Mouse (Mus musculus): Measurements from ENCODE around the gene Mthfr.

Gene Mthfr

DNA sequence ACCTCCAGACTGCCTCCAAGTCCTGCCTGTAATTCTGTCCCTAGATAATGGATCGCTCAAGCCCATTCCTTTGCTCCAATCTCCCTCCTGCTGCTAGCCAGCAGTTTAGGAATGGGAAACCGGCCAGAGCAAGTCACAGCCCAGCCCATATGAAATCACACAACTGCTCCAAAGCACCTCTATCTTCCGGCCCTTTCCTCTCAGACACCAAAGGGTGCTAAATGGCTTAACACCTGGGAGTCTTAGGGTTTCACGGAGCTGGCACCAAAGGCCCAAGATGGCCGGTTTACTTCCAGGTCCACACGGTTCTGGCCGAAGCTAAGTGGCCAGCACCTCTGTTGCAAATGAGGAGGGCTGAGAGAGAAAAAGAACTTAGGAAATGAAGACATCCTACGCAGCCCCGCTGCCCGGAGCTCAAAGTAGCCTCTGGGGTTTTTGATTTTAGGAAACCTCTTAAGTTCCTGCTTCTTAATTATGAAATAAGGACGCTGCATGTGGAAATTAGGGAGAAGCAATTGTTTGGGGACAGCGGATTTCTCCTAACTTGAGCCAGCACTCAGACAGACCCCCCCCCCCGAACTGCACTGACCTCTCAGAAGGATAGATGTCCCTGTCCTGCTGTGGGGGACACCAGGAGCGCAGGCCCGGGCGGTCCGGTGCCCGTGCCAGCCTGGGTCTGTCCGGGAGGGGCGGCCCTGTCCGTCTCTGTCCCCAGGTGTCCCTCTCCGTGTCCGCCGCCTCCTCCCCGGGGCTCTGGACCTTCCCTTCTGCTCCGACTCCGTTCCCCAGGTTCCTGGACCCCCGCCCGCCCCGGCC lies 48.4 kb downstream of the Mthfr start:
- in situ Hi-C loops (cut with MboI; ENCODE audit: low sequenced_read_pairs) = no loop called here

DNA sequence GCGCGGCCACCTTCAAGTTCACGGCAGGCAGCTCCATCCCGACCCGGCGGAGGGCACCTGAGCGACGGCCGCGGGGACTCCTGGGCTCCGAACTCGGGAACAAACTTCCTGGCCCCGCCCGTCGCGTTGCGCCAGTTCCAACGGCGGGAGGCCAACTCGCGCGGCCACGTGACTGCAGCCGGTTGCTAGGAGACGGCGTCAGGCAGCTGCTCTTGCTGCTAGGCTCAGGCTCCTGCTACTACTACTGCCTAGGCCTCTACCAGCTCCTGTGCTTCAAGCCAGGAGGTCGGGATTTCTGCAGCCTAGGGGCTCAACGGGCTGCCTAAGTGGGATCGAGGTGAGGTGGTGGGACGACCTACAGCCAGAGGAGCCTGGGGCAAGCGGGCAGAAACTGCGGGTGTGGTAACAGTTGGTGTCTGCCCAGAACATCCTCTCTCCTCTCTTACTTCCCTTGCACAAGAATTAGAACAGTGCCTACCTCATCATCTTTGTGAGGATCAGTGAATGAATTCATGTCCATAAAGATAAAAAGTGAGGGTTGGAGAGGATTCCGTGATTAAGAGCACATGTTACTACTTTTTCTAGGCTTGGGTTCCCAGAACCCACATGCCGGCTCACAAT lies 49.1 kb downstream of the Mthfr start, which contains the start of gene Agtrap:
Gene Agtrap (minus strand): TSS at position 125 of the 621 bp plus-strand sequence.
- in situ Hi-C loops (cut with MboI; ENCODE audit: low sequenced_read_pairs) = no loop called here

DNA sequence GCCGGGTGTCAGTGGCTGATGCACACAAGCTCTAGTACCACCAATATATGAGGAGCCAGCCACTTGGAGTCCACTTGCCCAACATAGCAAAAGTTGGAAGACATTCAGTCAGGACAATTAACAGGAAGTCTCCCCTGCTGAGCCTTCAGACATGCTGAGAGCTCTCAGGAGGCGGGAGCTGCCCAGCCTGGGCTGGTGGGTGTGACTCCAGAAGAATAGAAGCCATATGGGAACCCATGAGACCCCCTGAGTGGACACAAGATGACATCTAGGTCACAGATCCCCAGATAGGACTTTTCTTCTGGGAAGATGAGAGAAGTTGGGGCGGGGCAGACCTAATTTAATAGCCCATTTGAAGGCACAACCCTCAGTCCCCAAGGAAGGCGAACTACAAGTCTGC lies 50.3 kb downstream of the Mthfr start:
- in situ Hi-C loops (cut with MboI; ENCODE audit: low sequenced_read_pairs) = no loop called here

DNA sequence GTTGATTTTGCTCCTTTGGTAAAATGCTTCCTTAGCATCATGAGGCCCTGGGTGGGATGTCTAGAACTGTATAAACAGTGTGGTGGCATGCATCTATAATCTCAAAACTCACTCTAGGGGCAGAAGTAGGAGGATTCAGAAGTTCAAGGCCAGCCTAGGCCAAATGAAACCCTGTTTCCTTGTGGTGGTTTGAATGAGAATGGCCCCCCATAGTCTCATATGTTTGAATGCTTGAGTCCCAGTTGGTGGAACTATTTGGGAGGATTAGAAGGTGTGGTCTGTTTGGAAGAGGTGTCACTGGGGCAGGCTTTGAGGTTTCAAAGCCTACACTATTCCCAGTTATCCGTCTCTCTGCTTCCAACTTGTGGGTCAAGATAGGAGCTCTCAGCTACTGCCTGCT lies 52.3 kb downstream of the Mthfr start:
- in situ Hi-C loops (cut with MboI; ENCODE audit: low sequenced_read_pairs) = no loop called here

DNA sequence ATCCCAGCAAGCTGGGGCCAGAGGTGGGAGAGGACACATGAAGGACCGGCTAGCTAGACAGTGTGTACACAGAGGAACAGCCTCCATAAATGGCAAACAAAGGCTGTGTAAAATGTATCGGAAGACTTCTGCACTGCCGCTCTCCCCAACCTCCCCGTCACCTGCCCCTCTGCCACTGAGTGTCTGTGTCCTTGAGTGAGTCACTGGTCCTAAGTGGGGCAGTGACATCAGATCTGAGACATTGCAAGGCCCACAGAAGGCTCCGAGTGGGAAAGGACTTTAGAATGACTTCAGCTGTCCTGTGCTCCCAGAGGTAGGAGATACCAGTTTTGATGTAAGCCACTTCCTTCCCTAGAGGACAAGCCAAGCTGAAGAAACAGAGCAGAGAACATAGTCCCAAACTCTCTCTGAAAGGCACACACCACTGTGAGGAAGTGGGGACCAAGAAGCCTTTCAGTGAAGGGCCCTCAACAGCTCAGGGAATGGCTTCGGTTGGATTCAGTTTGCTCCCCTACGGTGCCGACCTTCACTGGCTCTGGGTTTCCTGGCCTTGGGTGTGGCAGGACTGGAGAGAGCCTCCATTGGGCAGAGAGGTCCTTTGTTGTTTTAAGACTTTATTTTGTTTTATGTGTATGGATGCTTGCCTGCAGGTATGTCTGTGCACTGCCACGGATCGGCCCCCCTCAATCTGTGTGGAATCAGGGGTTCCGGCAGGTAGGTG lies 53.8 kb downstream of the Mthfr start:
- in situ Hi-C loops (cut with MboI; ENCODE audit: low sequenced_read_pairs) = no loop called here

DNA sequence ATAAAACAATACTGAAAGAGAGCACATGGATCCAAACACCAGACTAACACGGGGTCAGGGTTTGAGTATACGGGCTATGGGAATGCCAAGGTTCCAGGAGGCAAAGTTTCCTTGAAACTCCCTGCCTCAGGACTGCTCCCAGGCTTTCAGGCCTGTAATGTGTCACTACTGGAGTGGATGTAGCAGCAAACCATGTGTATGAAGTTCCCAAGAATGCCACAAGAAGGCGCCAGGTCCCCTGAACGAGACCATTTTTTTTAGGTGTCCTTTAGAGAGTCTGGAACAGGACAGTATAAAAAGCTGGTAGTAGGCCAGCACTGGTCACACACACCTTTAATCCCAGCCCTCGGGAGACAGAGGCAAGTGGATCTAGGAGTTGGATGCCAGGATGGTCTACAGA lies 55.3 kb downstream of the Mthfr start:
- in situ Hi-C loops (cut with MboI; ENCODE audit: low sequenced_read_pairs) = no loop called here

DNA sequence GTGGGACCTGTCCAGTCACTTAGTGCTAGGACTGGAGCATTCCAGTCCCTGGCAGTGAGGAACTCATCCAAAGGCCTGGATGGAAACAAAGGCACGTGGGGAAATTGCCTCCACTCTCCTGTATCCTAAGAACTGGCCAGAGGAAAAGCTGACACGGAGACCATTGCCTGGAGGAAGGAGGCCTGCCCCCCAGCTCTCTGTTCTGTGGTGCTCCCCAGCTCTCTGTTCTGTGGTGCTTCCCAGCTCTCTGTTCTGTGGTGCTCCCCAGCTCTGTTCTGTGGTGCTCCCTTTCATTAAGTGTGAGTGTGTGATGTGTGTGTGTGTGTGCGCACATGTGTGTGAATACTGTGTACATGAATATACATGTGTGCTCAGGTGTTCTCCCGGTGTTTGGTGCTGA lies 56.2 kb downstream of the Mthfr start:
- in situ Hi-C loops (cut with MboI; ENCODE audit: low sequenced_read_pairs) = no loop called here

DNA sequence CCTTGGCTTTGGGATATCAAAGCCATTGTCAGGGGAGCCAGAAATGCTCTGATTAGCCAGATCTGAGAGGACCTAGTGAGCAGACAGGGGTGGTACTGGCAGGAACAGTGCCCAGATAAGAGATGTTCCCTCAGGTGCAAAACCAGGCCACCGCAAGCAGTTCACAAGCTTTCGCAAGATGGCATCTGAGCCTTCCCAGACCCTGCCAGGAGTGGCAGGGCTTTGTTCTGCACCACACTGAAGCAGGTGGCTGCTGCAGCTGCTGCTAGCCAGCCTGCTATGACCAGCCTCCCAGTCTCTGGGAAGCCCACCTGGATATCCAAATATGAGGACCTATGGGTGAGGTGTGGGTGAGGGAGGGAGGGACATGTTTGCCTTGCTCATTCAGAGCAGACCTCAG lies 59.1 kb downstream of the Mthfr start:
- in situ Hi-C loops (cut with MboI; ENCODE audit: low sequenced_read_pairs) = no loop called here

DNA sequence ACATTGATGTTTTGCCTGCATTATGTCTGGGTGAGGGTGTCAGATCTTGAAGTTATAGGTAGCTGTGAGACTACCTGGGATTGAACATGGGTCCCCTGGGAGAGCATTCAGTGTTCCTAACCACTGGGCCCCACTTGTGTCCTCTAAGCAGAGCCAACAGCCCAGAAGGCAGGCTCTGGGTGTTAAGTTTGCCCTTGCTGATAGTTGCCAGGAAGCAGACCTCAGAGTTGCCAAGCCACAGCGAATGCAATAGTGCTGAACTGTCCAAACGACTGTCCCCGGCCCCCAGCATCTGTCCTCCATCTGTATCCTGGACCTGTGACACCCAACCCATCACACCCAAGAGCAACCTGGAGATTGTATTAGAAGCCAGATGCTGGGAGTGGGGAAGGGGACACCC lies 59.8 kb downstream of the Mthfr start:
- in situ Hi-C loops (cut with MboI; ENCODE audit: low sequenced_read_pairs) = no loop called here

DNA sequence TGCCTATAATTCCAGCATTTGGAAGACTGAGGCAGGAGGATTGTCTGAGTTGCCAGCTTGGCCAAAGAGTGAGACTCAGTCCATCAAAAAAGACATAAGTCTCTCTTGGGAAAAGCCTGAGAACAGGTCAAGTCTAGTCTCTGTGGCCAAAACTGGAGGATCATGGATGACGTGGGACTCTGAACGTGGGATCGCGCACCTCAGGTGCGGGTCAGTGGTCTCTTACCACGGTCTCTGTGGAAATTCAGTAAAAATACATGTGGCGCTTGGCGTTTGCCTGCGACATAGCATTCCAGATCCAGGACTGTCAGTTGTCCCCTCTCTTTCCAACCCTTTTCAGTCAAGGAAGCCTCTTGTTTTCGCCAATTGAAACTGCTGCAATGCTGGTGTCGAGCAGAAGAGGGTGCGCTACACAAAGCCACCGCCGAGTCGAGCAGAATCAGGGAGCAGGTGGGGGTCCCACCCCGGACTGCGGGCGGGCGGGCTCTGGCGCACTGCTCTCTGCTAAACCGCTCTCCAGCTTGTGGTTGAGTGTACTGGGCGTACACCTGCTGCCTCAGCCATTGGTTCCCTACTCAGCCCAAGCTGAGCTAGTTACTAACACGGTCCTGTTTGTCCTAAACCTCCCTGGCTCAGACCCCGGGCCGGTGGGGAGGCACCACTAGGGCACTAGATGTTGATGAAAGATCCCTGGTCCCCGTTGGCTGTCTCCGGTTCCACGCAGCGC lies 63.1 kb downstream of the Mthfr start:
- in situ Hi-C loops (cut with MboI; ENCODE audit: low sequenced_read_pairs) = no loop called here

DNA sequence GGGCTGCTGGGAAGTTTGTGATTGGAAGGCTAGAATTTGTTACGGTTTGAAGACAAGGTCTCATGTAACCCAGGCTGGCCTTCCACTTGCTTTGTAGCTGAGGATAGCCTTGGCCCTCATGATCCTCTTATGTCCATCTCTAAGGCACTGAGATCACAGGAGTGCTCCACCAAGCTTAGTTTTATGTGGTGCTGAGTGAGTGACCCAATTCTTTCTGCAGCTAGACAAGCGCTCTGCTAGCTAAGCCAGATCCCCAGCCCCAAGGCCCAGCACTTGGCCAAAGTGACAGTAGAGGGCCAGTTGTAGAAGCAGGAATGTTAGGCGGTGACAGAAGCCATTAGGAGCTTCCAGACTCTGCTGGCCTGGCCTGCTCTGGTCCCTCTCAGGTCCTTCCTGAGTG lies 65.3 kb downstream of the Mthfr start:
- in situ Hi-C loops (cut with MboI; ENCODE audit: low sequenced_read_pairs) = no loop called here

DNA sequence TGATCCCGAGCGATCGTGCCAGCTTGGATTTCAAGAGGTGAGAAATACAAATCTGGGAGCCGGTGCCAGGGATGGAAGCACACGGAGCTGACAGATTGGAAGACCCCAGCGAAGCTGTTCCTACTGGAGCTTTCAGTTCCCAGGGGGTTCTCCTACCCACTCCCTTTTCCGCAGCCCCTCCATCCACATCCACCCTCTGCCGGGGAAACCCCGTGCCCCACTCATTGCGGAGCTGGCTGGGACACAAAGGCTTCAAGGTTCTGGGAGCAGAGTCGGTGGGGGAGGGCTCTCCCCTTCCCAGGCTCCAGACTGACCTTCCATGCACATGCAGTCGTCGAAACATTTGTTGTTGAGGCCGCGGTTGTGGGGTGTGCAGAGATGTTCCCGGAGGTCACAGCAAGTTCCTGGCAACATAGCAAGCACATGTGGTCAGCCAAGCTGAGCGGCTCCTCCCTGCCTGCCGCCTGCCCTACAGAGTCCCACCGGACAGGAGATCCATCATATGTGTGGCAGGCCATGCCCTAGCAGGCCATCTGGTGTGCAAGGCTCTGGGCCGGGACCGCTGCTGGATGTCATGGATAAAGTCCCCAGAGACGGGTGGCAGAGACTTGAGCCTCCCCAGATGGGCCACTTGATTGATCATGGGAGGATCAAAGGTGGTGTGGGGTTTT lies 68.9 kb downstream of the Mthfr start:
- in situ Hi-C loops (cut with MboI; ENCODE audit: low sequenced_read_pairs) = no loop called here

DNA sequence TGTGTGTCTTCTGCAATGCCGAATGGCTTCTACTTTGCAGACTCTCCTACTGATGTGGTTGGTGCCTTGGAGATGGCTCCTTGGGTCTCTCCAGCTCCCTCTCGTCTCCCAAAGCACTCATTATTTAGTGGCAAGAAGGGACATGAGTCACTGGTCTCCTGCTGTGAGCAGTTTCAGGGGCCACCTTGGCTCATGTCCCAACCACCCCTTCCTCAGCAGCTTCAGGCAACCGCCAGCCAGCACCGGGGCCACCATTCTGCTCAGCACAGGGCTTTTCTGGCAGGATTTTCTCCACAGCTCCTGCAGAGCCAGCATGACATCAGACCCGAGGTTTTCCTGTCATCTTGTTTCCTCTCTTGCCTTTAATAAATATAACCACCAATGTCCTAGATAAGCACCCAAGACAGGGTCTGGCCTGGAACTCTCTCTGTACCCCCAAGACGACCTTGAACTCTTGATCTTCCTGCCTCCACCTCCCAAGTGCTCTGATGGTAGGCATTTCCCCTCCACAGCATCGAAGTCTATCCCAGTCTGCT lies 69.8 kb downstream of the Mthfr start:
- in situ Hi-C loops (cut with MboI; ENCODE audit: low sequenced_read_pairs) = no loop called here

All from CH12F3 (cell line).